Mouse (Mus musculus): ENCODE data around the gene Rps6ka5. TPM values are rescaled to one million over a fixed set of nuclear protein-coding genes. Genes with fewer than 3 reads are reported as not detected.

The Rps6ka5 gene
- total and polyA plus RNA-seq, 2 experiments = 0.29 to 2.0 TPM

DNA sequence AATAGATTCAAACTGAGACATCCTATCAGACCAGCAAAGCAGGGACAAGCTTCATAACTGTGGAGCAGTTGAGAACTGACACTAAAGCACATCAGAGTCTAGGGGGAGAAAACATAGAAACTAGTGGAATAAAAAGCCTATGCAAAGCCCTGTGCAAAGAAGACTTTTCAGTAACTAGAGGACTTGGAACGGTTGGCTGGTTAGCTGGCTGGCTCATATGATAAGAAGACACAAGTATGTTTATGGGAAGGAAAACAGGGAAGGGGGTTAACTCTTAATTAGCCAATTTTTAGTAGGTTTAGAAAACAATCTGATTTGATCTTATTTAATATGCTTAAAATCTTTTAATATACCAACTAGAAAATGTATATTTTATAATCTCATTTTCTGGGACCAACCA, 16.4 kb downstream of the Rps6ka5 start:
- no peak overlapping the region for H3K27ac ChIP-seq (replicated peaks; ENCODE audit: insufficient read depth, low read depth, low read length)
- no peak overlapping the region for H3K9ac ChIP-seq (ENCODE audit: low read depth, low read length)
- H3K27me3 ChIP-seq (ENCODE audit: control insufficient read depth, insufficient read depth, low read length) = no peaks in the 10 kb centered on the region
- 39% methylated on average over 1 of the region's 1 CpGs for WGBS
- DNase-seq (ENCODE audit: extremely low read depth, low read depth, low spot score) = no peak
- no peaks in the 10 kb centered on the region; the same call in 1 of the 2 replicates for H3K79me2 ChIP-seq (ENCODE audit: control insufficient read depth, insufficient read depth, low read length)
- no peaks in the 10 kb centered on the region for H3K36me3 ChIP-seq (ENCODE audit: control insufficient read depth, insufficient read depth, low read length)
- H3K4me1 ChIP-seq (ENCODE audit: control insufficient read depth, insufficient read depth, low read length) = no peaks in the 10 kb centered on the region
- H3K4me3 ChIP-seq (ENCODE audit: insufficient read depth, low read depth, low read length) = no peak overlapping the region
- TF ChIP-seq POLR2A (IDR thresholded peaks at IDR 0.05; ENCODE audit: extremely low read depth, insufficient read depth, low read length) = no peak

DNA sequence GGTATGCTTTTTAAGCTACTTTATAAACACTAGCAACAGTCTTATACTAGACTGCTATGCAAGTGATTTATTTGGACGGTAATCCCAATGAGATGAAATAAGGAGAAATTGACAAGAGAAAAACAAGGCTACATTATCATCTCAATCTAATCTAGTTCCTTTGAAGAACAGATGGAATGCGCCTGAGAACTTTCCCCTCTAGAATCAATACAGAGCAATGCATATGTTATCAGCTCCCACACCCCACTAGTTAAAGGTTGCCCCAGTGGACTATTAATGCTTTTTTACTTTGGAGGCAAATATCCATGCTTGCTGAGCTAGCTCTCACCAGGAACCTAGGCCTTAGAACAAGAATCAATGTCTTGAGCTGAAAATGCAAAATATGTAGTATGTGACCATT, 19.5 kb downstream of the Rps6ka5 start:
- no peak overlapping the region for H3K4me3 ChIP-seq (ENCODE audit: insufficient read depth, low read depth, low read length)
- H3K79me2 ChIP-seq (ENCODE audit: control insufficient read depth, insufficient read depth, low read length) = no peaks in the 10 kb centered on the region
- no peaks in the 10 kb centered on the region for H3K4me1 ChIP-seq (ENCODE audit: control insufficient read depth, insufficient read depth, low read length)
- no peaks in the 10 kb centered on the region for H3K27me3 ChIP-seq (ENCODE audit: control insufficient read depth, insufficient read depth, low read length)
- no peak for DNase-seq (ENCODE audit: extremely low read depth, low read depth, low spot score)
- no peaks in the 10 kb centered on the region for H3K36me3 ChIP-seq (ENCODE audit: control insufficient read depth, insufficient read depth, low read length)
- no peak overlapping the region for H3K9ac ChIP-seq (ENCODE audit: low read depth, low read length)
- TF ChIP-seq CTCF (IDR thresholded peaks at IDR 0.05; ENCODE audit: low read depth, low read length) (no peak), POLR2A (IDR thresholded peaks at IDR 0.05; ENCODE audit: extremely low read depth, insufficient read depth, low read length) (no peak)
- WGBS = 97% methylated on average over 2 of the region's 2 CpGs
- no peak overlapping the region for H3K27ac ChIP-seq (replicated peaks; ENCODE audit: insufficient read depth, low read depth, low read length)

DNA sequence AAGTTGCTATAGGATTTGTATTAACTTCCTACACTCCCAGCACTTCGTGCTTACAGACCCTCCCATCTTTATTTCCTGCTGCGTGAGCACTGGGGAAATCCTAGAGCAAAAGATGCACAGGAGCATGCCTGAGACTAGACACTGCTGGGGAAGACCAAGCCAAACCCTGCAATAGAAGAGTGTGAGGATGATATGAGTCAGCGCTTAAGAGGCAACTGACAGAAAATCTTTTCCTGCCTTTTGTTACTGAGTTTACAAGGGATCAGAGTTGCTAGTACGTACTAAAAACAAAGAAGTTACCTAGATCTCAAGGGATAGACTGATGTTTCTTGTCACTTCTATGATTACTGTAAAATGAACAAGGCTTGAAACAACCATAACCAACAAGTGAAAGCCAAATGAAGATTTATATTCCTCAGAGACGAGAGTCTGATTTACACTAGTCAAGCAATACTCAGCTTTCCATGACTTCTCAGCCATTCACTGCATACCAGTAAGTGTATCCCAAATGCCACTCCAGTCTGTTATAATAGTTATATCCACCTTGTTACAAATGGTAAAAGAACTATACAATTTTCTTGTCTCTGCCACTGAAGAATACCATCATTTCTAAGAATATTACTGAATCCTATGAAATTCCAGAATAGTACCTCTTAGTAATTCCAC, 21.6 kb downstream of the Rps6ka5 start:
- no peaks in the 10 kb centered on the region for H3K36me3 ChIP-seq (ENCODE audit: control insufficient read depth, insufficient read depth, low read length)
- H3K27me3 ChIP-seq (ENCODE audit: control insufficient read depth, insufficient read depth, low read length) = no peaks in the 10 kb centered on the region
- H3K27ac ChIP-seq (replicated peaks; ENCODE audit: insufficient read depth, low read depth, low read length) = no peak overlapping the region
- DNase-seq (ENCODE audit: extremely low read depth, low read depth, low spot score) = no peak
- TF ChIP-seq POLR2A (IDR thresholded peaks at IDR 0.05; ENCODE audit: extremely low read depth, insufficient read depth, low read length) (no peak), CTCF (IDR thresholded peaks at IDR 0.05; ENCODE audit: low read depth, low read length) (no peak)
- WGBS = 88% methylated on average over 5 of the region's 5 CpGs
- H3K4me1 ChIP-seq (ENCODE audit: control insufficient read depth, insufficient read depth, low read length) = no peaks in the 10 kb centered on the region
- H3K9ac ChIP-seq (ENCODE audit: low read depth, low read length) = no peak overlapping the region
- no peak overlapping the region for H3K4me3 ChIP-seq (ENCODE audit: insufficient read depth, low read depth, low read length)
- no peaks in the 10 kb centered on the region; the same call in 1 of the 2 replicates for H3K79me2 ChIP-seq (ENCODE audit: control insufficient read depth, insufficient read depth, low read length)

DNA sequence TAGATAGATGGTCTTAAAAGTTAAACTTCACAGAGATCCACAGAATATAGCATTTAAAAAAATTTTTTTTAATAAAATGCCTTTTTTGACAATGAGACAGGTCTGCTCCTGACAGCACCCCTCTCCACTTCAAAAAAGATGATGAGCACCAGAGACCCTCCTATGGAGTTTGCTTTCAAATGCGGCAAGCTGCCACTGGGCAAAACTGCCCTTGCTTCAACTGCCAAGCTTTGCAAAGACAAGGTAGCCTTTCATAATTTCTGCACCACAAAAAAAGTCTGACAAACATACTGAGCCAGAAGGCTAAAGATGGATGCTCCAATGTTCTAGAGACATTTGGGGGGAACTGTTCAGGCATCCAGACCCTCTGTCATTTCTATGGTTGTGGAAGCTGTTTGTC, 28.8 kb downstream of the Rps6ka5 start:
- no peak overlapping the region for H3K9ac ChIP-seq (ENCODE audit: low read depth, low read length)
- H3K27ac ChIP-seq (replicated peaks; ENCODE audit: insufficient read depth, low read depth, low read length) = no peak overlapping the region
- 98% methylated on average over 1 of the region's 1 CpGs for WGBS
- no peak for TF ChIP-seq CTCF (IDR thresholded peaks at IDR 0.05; ENCODE audit: low read depth, low read length)
- TF ChIP-seq POLR2A (IDR thresholded peaks at IDR 0.05; ENCODE audit: extremely low read depth, insufficient read depth, low read length) = no peak
- no peaks in the 10 kb centered on the region for H3K27me3 ChIP-seq (ENCODE audit: control insufficient read depth, insufficient read depth, low read length)
- H3K36me3 ChIP-seq (ENCODE audit: control insufficient read depth, insufficient read depth, low read length) = no peaks in the 10 kb centered on the region
- H3K79me2 ChIP-seq (ENCODE audit: control insufficient read depth, insufficient read depth, low read length) = no peaks in the 10 kb centered on the region; the same call in 1 of the 2 replicates
- H3K4me3 ChIP-seq (ENCODE audit: insufficient read depth, low read depth, low read length) = no peak overlapping the region
- DNase-seq (ENCODE audit: extremely low read depth, low read depth, low spot score) = no peak
- H3K4me1 ChIP-seq (ENCODE audit: control insufficient read depth, insufficient read depth, low read length) = peaks cover 3% of the 10 kb centered on the region

DNA sequence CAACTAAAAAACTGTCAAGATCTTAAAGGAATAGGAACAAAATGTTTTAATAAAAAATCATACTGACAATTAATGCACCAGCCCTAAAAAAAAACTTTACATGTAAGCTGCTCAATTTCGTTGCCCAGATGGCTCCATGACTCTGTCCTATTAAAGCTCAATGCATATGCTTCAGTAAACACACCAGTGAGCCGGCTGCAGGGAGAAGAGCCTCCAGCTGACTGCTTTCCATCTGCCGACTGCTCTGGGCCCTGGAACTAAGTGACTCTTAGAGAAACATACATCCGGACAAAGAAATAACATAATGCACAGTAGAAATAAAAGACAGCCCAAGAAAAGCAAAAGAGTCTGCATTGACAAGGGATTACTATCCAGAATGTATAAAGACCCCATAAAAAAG, 30.2 kb downstream of the Rps6ka5 start:
- H3K36me3 ChIP-seq (ENCODE audit: control insufficient read depth, insufficient read depth, low read length) = no peaks in the 10 kb centered on the region
- no peaks in the 10 kb centered on the region for H3K27me3 ChIP-seq (ENCODE audit: control insufficient read depth, insufficient read depth, low read length)
- no peak for DNase-seq (ENCODE audit: extremely low read depth, low read depth, low spot score)
- TF ChIP-seq POLR2A (IDR thresholded peaks at IDR 0.05; ENCODE audit: extremely low read depth, insufficient read depth, low read length) (no peak), CTCF (IDR thresholded peaks at IDR 0.05; ENCODE audit: low read depth, low read length) (no peak)
- H3K4me1 ChIP-seq (ENCODE audit: control insufficient read depth, insufficient read depth, low read length) = peaks cover 3% of the 10 kb centered on the region
- no peak overlapping the region for H3K4me3 ChIP-seq (ENCODE audit: insufficient read depth, low read depth, low read length)
- 75% methylated on average over 4 of the region's 4 CpGs for WGBS
- H3K79me2 ChIP-seq (ENCODE audit: control insufficient read depth, insufficient read depth, low read length) = peaks cover 3% of the 10 kb centered on the region; the same call in 1 of the 2 replicates
- no peak overlapping the region for H3K9ac ChIP-seq (ENCODE audit: low read depth, low read length)
- H3K27ac ChIP-seq (replicated peaks; ENCODE audit: insufficient read depth, low read depth, low read length) = no peak overlapping the region

DNA sequence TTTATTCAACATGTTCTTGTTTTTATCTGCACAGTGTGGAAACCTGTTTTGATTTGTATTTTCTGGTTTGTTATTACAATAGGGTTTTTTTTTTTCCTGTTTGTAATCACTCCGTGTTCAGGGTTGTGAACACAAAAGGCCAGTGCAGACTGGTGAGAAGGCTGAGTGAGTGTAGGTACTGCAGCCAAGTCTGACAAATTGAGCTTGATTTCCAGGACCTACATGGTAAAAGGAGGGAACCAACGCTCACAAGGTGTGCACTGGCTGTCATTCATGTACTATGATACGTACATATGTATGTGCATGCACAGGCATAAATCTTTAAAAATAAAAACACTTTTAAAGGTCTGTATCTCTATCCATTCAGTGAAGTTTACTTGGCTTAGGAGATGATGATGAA, 31.5 kb downstream of the Rps6ka5 start:
- WGBS = 89% methylated on average over 3 of the region's 3 CpGs
- no peak for TF ChIP-seq POLR2A (IDR thresholded peaks at IDR 0.05; ENCODE audit: extremely low read depth, insufficient read depth, low read length)
- no peak for TF ChIP-seq CTCF (IDR thresholded peaks at IDR 0.05; ENCODE audit: low read depth, low read length)
- Histone ChIP-seq H3K79me2 (ENCODE audit: control insufficient read depth, insufficient read depth, low read length) (peaks cover 3% of the 10 kb centered on the region; the same call in 1 of the 2 replicates), H3K36me3 (ENCODE audit: control insufficient read depth, insufficient read depth, low read length) (no peaks in the 10 kb centered on the region), H3K27me3 (ENCODE audit: control insufficient read depth, insufficient read depth, low read length) (no peaks in the 10 kb centered on the region), H3K4me3 (ENCODE audit: insufficient read depth, low read depth, low read length) (no peak overlapping the region), H3K27ac (replicated peaks; ENCODE audit: insufficient read depth, low read depth, low read length) (no peak overlapping the region), H3K9ac (ENCODE audit: low read depth, low read length) (no peak overlapping the region), H3K4me1 (ENCODE audit: control insufficient read depth, insufficient read depth, low read length) (peaks cover 3% of the 10 kb centered on the region)
- DNase-seq (ENCODE audit: extremely low read depth, low read depth, low spot score) = no peak

All from liver, adult 2 months (tissue).